ENCODE assay signal across 27 mouse cellular contexts in the genomic region with DNA sequence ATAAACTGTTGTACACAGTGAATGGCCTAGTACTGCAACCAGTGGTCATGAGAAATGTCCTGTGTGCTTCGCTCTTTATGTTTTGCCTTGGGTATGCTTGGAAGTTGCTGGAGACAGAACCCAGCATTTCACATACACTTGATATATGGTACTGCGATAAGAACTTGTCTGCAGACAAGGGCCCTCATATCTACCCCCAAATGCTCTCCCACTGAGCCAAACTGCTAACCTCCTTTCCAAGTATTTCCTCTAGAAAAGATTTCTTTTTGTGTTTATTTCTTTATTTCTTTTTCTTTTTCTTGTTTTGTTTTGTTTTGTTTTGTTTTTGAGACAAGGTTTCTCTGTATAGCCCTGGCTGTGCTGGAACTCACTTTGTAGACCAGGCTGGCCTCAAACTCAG. TPM values are rescaled to one million over a fixed set of nuclear protein-coding genes. Genes with fewer than 3 reads are reported as not detected.
"Had no signal": no experiment of that assay in that cellular context is flagged by ENCODE, and none has a peak within 500 bp of the region (broad histone marks: within the 10 kb centered on the region; RNA-seq: fewer than 3 reads in every experiment).

No protein-coding gene starts in this region.

- H3K9me3 ChIP-seq: embryonic facial prominence, embryonic 10.5 days; embryonic facial prominence, embryonic 12.5 days; embryonic facial prominence, embryonic 13.5 days; embryonic facial prominence, embryonic 15.5 days; forebrain, embryonic 10.5 days; forebrain, embryonic 12.5 days; forebrain, embryonic 13.5 days; forebrain, embryonic 15.5 days had no signal

- DNase-seq: cerebellum, adult 8-10 months; cerebellum, adult 9-10 months; cerebellum, adult 9-11 months; cerebellum, postnatal 10 days; cerebellum, postnatal 14 days; cerebellum, postnatal 25 days; cerebellum, postnatal 36 days; embryo, embryonic 11 days; forebrain, postnatal 0 days; gastrocnemius, adult 2 months; gastrocnemius, postnatal 10 days; gastrocnemius, postnatal 14 days; gastrocnemius, postnatal 25 days; gastrocnemius, postnatal 36 days; heart, adult 11 months; heart, adult 18-20 months; heart, adult 2 months had no signal

- H3K27ac ChIP-seq: embryonic facial prominence, embryonic 10.5 days; embryonic facial prominence, embryonic 12.5 days; embryonic facial prominence, embryonic 13.5 days; embryonic facial prominence, embryonic 15.5 days; forebrain, embryonic 10.5 days; forebrain, embryonic 12.5 days; forebrain, embryonic 13.5 days; forebrain, embryonic 15.5 days; gastrocnemius, adult 2 months; heart, adult 2 months had no signal

- H3K9ac ChIP-seq: embryonic facial prominence, embryonic 12.5 days; embryonic facial prominence, embryonic 13.5 days; embryonic facial prominence, embryonic 15.5 days; forebrain, embryonic 12.5 days; forebrain, embryonic 13.5 days; forebrain, embryonic 15.5 days; forebrain, postnatal 0 days had no signal

- H3K27me3 ChIP-seq: embryonic facial prominence, embryonic 12.5 days; embryonic facial prominence, embryonic 13.5 days; embryonic facial prominence, embryonic 15.5 days; forebrain, embryonic 12.5 days; forebrain, embryonic 13.5 days; forebrain, embryonic 15.5 days had no signal

- H3K36me3 ChIP-seq: embryonic facial prominence, embryonic 10.5 days; embryonic facial prominence, embryonic 12.5 days; embryonic facial prominence, embryonic 13.5 days; embryonic facial prominence, embryonic 15.5 days; forebrain, embryonic 10.5 days; forebrain, embryonic 12.5 days; forebrain, embryonic 15.5 days had no signal

- H3K4me3 ChIP-seq: embryonic facial prominence, embryonic 10.5 days; embryonic facial prominence, embryonic 12.5 days; embryonic facial prominence, embryonic 13.5 days; embryonic facial prominence, embryonic 15.5 days; erythroblast, embryonic 14.5 days; forebrain, embryonic 10.5 days; forebrain, embryonic 12.5 days; forebrain, embryonic 13.5 days; forebrain, embryonic 15.5 days; gastrocnemius, adult 2 months; heart, adult 2 months had no signal

RNA-seq across cellular contexts. Expression of a gene that starts 4.2 kb away (rescaled TPM):
- polyA plus RNA-seq: embryonic facial prominence, embryonic 10.5 days; embryonic facial prominence, embryonic 11.5 days; erythroblast, embryonic 14.5 days had no signal
